Mouse (Mus musculus) embryonic facial prominence, embryonic 14.5 days (tissue): Measurements from ENCODE around the gene Olfm2. TPM values are rescaled to one million over a fixed set of nuclear protein-coding genes. Genes with fewer than 3 reads are reported as not detected.

Source experiments
- ATAC-seq: fragments of 200-750 bp; cut with Nextera tagmentation; 2 replicates; pipeline ENCODE4 v1.8.0; 2017; ENCODE audit warnings: low read depth, moderate number of reproducible peaks, moderate TSS enrichment
- DNase-seq: peaks from one replicate; pipeline ENCODE4 v3.0.0-alpha.2; 2015; ENCODE audit warnings: low spot score
- H3K27ac ChIP-seq: fragments of 300-500 bp; sonication (generic); replicated peaks from 2 replicates; pipeline ENCODE4 v1.5.1; 2014; ENCODE audit warnings: low read depth, mild to moderate bottlenecking, low read length, moderate library complexity
- H3K27me3 ChIP-seq: fragments of 300-500 bp; sonication (generic); replicated peaks from 2 replicates; pipeline ENCODE4 v1.6.1; 2014; ENCODE audit warnings: low read length; ENCODE audit not compliant: control insufficient read depth, insufficient read depth
- H3K36me3 ChIP-seq: fragments of 300-500 bp; sonication (generic); 2 replicates; pipeline ENCODE4 v1.6.1; 2014; ENCODE audit warnings: low read length, mixed read lengths; ENCODE audit not compliant: control insufficient read depth, insufficient read depth
- H3K4me1 ChIP-seq: fragments of 300-500 bp; sonication (generic); 2 replicates; pipeline ENCODE4 v1.6.1; 2014; ENCODE audit warnings: antibody characterized with exemption, low read length; ENCODE audit not compliant: control insufficient read depth, insufficient read depth
- H3K4me2 ChIP-seq: fragments of 300-500 bp; sonication (generic); 2 replicates; pipeline ENCODE4 v1.6.1; 2014; ENCODE audit warnings: low read depth, mild to moderate bottlenecking, low read length, moderate library complexity, mixed read lengths
- H3K4me3 ChIP-seq: fragments of 300-500 bp; sonication (generic); 2 replicates; pipeline ENCODE4 v1.5.1; 2014; ENCODE audit warnings: low read depth, mild to moderate bottlenecking, low read length
- H3K9ac ChIP-seq: fragments of 300-500 bp; sonication (generic); 2 replicates; pipeline ENCODE4 v1.6.1; 2014; ENCODE audit warnings: low read depth, mild to moderate bottlenecking, low read length, moderate library complexity, mixed read lengths
- H3K9me3 ChIP-seq: fragments of 300-500 bp; sonication (generic); 2 replicates; pipeline ENCODE4 v1.6.1; 2016; ENCODE audit warnings: low read length; ENCODE audit not compliant: control insufficient read depth
- WGBS: fragments of 180-500 bp; shearing (Covaris S2); extraction: QIAGEN DNeasy Blood & Tissue Kit; methylation state at CpG from one replicate; pipeline ENCODE4 v1.1.7; 2014; 5-methylcytosine and 5-hydroxymethylcytosine counted together
- polyA plus RNA-seq: library from polyadenylated mRNA; unstranded; fragments of >200 nt; fragmentation: Nextera tagmentation; extraction: Ambion mirVana; gene quantifications from 2 replicates; pipeline ENCODE4 v1.2.1, GENCODE M21; 2014

Gene Olfm2
- polyA plus RNA-seq, 1 experiment from 2014 or later: 9.2 TPM

GRCm38 (mm10) chr9:20763099-20763498, 16.9 kb upstream of the Olfm2 start:
- Histone ChIP-seq H3K27me3 (no peaks in the 10 kb centered on the region), H3K4me1 (no peaks in the 10 kb centered on the region), H3K36me3 (no peaks in the 10 kb centered on the region), H3K27ac (no peak overlapping the region), H3K9me3 (no peaks in the 10 kb centered on the region), H3K4me2 (no peak overlapping the region), H3K9ac (no peak overlapping the region), H3K4me3 (no peak overlapping the region)
- DNase-seq: no peak
- 88% methylated on average over 1 of the region's 1 CpGs for WGBS
- no peak for ATAC-seq

- Histone ChIP-seq H3K36me3 (no peaks in the 10 kb centered on the region), H3K27ac (no peak overlapping the region), H3K9me3 (no peaks in the 10 kb centered on the region), H3K9ac (no peak overlapping the region), H3K4me3 (no peak overlapping the region), H3K4me1 (no peaks in the 10 kb centered on the region), H3K4me2 (no peak overlapping the region), H3K27me3 (no peaks in the 10 kb centered on the region)
- 50% methylated on average over 7 of the region's 7 CpGs for WGBS
- DNase-seq (no peak), ATAC-seq (no peak)
These were observed 16.2 kb upstream of the Olfm2 start for GRCm38 (mm10) chr9:20762197-20762961.

GRCm38 (mm10) chr9:20761388-20761787, 15.2 kb upstream of the Olfm2 start:
- no peaks in the 10 kb centered on the region for H3K4me1 ChIP-seq
- H3K9me3 ChIP-seq: no peaks in the 10 kb centered on the region
- no peaks in the 10 kb centered on the region for H3K36me3 ChIP-seq
- H3K4me2 ChIP-seq: no peak overlapping the region
- no peak overlapping the region for H3K9ac ChIP-seq
- DNase-seq (no peak), ATAC-seq (no peak)
- WGBS: 65% methylated on average over 3 of the region's 3 CpGs
- no peaks in the 10 kb centered on the region for H3K27me3 ChIP-seq
- H3K4me3 ChIP-seq: no peak overlapping the region
- no peak overlapping the region for H3K27ac ChIP-seq

DNA sequence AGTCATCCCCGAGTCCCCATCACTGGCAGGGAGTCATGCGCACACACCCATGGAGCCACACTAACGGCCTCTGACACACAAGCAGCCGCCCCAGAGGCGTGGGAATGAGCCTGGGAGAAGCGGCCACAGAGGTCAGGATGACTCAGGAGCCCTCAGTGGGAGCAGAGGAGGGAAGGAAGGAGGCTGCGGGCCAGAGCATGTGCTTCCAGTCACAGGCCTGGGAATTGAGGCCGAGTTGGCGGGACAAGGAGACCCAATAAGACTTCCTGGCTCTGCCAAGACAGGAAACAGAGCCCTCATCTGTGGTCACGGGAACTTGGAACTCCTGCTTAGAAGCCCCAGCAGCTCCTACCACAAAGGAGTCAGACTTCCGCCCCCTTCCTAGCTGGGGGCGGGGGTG, 14.7 kb upstream of the Olfm2 start:
- Histone ChIP-seq H3K27me3 (no peaks in the 10 kb centered on the region), H3K4me2 (no peak overlapping the region), H3K9me3 (no peaks in the 10 kb centered on the region), H3K4me3 (no peak overlapping the region), H3K9ac (no peak overlapping the region), H3K36me3 (no peaks in the 10 kb centered on the region), H3K27ac (no peak overlapping the region), H3K4me1 (no peaks in the 10 kb centered on the region)
- WGBS: 53% methylated on average over 11 of the region's 12 CpGs
- peak; percentile 57; the same call in 1 of the 2 replicates for ATAC-seq
- DNase-seq: peak; percentile 80

- Histone ChIP-seq H3K9ac (no peak overlapping the region), H3K36me3 (no peaks in the 10 kb centered on the region), H3K27me3 (no peaks in the 10 kb centered on the region), H3K4me3 (no peak overlapping the region), H3K27ac (no peak overlapping the region), H3K9me3 (no peaks in the 10 kb centered on the region), H3K4me1 (no peaks in the 10 kb centered on the region), H3K4me2 (no peak overlapping the region)
- DNase-seq (no peak), ATAC-seq (no peak)
- 88% methylated on average over 6 of the region's 6 CpGs for WGBS
These were observed 12.7 kb upstream of the Olfm2 start for GRCm38 (mm10) chr9:20758896-20759295.

GRCm38 (mm10) chr9:20758243-20758642, 12.1 kb upstream of the Olfm2 start:
- Histone ChIP-seq H3K36me3 (no peaks in the 10 kb centered on the region), H3K27ac (no peak overlapping the region), H3K4me2 (no peak overlapping the region), H3K9ac (no peak overlapping the region), H3K27me3 (no peaks in the 10 kb centered on the region), H3K4me3 (no peak overlapping the region), H3K4me1 (no peaks in the 10 kb centered on the region), H3K9me3 (no peaks in the 10 kb centered on the region)
- WGBS: 68% methylated on average over 2 of the region's 2 CpGs
- DNase-seq (no peak), ATAC-seq (no peak)

DNA sequence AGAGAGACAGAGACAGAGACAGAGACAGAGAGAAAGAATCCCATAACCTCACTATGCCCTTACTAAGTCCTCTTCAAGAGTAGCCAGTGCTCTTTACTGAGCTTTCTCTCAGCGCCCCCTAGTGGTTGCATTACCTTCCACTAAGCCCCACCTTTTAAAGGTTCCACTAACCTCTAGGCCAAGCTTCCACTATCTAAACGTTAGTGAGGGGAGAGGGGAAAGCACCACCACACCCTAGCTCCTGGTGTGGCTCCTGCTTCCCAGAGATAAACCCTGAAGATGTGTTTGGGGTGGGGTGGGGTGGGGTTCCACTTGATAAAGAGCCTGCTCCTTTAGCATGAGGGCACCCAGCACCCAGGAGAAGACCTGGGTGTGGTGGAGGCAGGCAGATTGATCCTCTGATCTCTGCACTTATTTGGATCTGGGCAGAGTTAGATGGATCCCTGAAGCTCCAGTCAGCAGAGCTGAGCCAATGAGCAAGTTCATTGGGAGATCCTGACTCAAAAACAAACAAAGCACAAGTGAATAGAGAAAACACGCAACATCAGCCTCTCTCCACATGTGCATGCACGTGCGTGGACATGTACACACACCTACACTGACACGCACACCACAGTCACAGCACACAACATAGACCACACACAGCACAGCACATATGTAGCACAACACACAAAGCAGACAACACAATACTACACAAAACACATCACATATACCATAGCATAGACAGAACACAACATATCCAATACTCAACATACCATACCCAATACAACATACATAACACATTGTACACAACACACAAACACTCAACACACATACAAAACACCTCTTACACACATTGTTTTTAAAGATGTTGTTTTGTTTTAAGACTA, 11.2 kb upstream of the Olfm2 start:
- ATAC-seq (no peak), DNase-seq (peak; percentile 54)
- no peak overlapping the region for H3K9ac ChIP-seq
- H3K4me2 ChIP-seq: no peak overlapping the region
- H3K9me3 ChIP-seq: no peaks in the 10 kb centered on the region
- H3K4me3 ChIP-seq: no peak overlapping the region
- H3K4me1 ChIP-seq: no peaks in the 10 kb centered on the region
- H3K36me3 ChIP-seq: no peaks in the 10 kb centered on the region
- WGBS: 57% methylated on average over 6 of the region's 6 CpGs
- no peaks in the 10 kb centered on the region for H3K27me3 ChIP-seq
- H3K27ac ChIP-seq: no peak overlapping the region

DNA sequence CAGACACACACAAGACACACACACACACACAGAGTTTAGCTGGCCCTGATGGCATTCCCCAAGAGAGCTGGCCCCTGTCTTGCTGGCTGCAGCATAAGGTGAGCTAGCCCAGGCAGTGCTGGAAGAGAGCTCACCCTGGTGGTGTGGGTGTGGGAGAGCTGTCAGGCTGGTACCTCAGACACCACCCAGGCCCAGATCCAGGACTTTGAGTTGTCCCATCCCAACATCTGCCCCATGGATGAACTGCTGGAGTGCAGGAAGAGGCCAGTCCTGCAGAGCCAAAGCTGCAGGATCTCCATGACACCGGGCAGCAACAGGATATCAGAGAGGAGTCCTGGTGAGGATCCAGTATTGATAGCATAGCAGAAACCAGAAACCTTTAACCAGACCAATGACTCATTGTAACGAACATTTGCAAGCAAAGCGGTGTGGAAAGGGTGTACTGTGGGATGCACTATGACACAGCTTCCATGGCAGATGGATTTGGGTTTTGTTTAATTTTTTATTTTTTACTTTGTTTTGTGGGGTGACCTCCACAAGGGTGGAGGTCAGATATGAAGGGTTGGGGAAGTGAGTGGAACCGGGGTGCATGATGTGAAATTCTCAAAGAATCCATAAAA, 10.0 kb upstream of the Olfm2 start:
- H3K9ac ChIP-seq: no peak overlapping the region

More for the DNA sequence above, 10.0 kb upstream of the Olfm2 start:
- DNase-seq: no peak
- Histone ChIP-seq H3K27me3 (no peaks in the 10 kb centered on the region), H3K9me3 (no peaks in the 10 kb centered on the region), H3K4me3 (no peak overlapping the region), H3K36me3 (no peaks in the 10 kb centered on the region), H3K4me2 (no peak overlapping the region), H3K27ac (no peak overlapping the region), H3K4me1 (no peaks in the 10 kb centered on the region)
- WGBS: 85% methylated on average over 4 of the region's 4 CpGs
- no peak for ATAC-seq
